Mouse (Mus musculus) heart, postnatal 4 days (tissue): ENCODE data around the gene Gm10406. TPM values are rescaled to one million over a fixed set of nuclear protein-coding genes. Genes with fewer than 3 reads are reported as not detected.
"Not testable (repeated sequence)": the region's sequence is repeated elsewhere in the genome, so short reads cannot be mapped to it uniquely, and the experiment has no call there.

ENCODE experiments used
- DNase-seq: peaks from one replicate; pipeline ENCODE4 v3.0.0; 2021
- total RNA-seq, 2 experiments: library from RNA; stranded (reverse); gene quantifications; 2 replicates each; pipeline ENCODE4 v1.2.3; 2021

Gene Gm10406
- total RNA-seq, result under 1 TPM; 0.17 to 0.63 TPM

DNA sequence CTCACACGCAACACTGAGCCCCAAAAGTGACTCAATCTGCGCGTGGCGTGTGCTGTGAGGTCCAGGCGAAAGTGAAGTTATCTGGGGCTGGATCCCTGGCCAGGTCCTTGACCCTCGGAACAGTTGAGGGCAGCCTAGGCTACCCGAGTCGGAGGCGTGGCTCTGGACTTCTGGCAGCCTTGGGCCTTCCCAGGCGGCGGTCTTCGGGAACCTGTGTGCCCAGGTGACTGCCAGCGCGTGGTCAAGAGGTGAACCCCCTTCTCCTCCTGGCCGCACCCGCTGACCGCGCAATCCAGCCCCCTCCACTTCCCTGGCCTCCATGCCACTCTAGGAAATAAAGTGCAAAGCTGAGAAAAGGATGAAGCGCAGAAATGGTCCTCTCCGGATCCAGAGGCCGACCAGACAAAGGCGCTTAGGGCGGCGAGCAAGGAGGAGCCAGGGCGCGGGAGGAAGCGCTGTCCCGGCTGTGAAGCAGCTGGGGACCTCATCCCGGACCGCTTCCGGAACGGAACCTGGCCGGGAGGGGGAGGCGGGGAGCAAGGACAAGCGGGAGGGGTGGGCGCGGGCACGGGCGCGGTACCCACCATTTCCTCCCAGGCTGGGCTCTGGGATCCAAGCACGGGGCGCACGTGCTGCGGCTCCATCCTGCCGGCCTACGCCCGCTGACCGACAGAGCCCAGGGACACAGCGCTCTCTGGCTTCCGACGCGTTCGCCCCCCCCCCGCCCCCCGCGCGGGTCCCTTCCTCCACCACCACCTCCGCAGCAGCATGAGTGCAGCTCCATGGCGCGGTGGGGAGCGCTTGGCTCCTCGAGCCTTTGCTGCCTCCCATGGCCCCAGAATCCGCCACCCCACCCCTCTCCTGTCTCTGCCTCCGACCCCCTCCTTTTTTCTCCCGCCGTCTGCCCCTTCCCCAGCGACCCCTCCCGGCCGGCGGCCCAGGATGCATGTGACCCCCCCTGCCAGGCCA is at the start of gene Gm10406:
TSS of gene Gm10406 (minus strand) at position 669 of the 969 bp plus-strand sequence.
- peak; percentile 62 for DNase-seq

DNA sequence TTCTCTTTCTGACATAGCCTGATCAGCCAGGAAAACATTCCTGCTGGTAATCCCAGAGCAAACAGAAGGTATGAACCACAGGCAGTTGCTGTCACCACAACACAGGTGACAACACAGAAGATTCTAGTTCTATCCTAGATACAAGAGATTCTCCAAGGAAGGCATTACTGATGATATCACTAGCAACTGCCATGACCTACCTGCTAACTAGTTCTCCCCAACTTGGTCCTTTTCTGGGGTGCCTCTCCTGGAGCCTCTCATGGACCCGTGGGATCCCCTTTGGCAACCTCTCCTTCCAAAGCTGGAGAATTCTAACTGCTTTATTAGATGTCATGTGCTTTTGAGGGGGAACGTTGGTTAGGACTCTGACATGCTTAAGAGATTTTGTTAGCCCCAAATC is 17.6 kb upstream of the Gm10406 start, which contains the start of gene Gm3685:
TSS of gene Gm3685 (minus strand) at position 101 of the 400 bp plus-strand sequence.
- not testable (repeated sequence) for DNase-seq

DNA sequence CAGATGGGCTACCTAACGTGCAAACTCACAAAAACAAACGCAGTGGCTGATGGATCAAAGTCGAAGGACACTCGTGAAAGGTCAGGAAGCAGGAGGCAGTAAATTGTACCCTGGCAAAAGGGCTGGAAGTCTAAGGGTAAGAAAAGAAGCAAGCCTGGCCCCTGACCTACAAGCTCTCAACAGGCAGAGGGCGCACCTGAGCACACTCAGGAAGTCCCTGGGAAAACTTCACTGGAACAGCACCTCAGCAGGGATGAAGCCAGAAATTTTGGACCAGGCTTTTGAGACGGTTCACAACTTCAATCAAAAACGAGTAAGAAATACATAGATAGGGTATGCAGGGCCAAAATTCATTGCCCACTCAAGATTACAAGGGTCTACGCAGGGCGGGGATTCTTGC is 975 bp downstream of the Gm10406 start:
- DNase-seq, result peak; percentile 10

DNA sequence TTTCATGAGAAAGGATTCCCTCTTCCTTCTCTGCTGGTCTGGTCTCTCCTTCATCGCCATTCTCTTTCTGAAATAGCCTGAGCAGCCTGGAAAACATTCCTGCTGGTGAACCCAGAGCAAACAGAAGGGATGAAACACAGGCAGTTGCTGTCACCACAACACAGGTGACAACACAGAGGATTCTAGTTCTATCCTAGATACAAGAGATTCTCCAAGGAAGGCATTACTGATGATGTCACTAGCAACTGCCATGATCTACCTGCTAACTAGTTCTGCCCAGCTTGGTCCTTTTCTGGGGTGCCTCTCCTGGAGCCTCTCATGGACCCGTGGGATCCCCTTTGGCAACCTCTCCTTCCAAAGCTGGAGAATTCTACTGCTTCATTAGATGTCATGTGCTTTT is 53.5 kb downstream of the Gm10406 start, which contains the start of gene Gm6356:
TSS of gene Gm6356 (minus strand) at position 101 of the 400 bp plus-strand sequence.
- DNase-seq, result not testable (repeated sequence)

Other genes starting within 250 kb of the Gm10406 start
- not detected for gene Gm3642, start 187.1 kb downstream of the Gm10406 start, total RNA-seq
- under 1 TPM; 0.43 to 0.59 TPM for gene Gm3667, start 137.5 kb downstream of the Gm10406 start, total RNA-seq
- gene Gm6356, start 53.6 kb downstream of the Gm10406 start, total RNA-seq, result not detected
- gene Gm3685, start 17.5 kb upstream of the Gm10406 start, total RNA-seq, result not detected
- gene Gm3696, start 73.2 kb upstream of the Gm10406 start, total RNA-seq, result 1 to 10 TPM in 1 of 2 experiments, under 1 TPM in 1; 0.23 to 1.5 TPM
- not detected for gene Gm6676, start 98.0 kb upstream of the Gm10406 start, total RNA-seq
- under 1 TPM; 0.34 to 0.43 TPM for gene Gm3512, start 147.1 kb upstream of the Gm10406 start, total RNA-seq
- gene Gm16434, start 167.1 kb upstream of the Gm10406 start, total RNA-seq, result not detected
- gene Gm3727, start 237.3 kb upstream of the Gm10406 start, total RNA-seq, result not detected